Mouse (Mus musculus): ENCODE results near the gene Kcnj2. TPM values are rescaled to one million over a fixed set of nuclear protein-coding genes. Genes with fewer than 3 reads are reported as not detected.

Gene Kcnj2
- 10 to 100 TPM in 3 of 4 experiments, 1 to 10 TPM in 1; 6.3 to 39.4 (median 22.9) TPM for total RNA-seq (2022)

DNA sequence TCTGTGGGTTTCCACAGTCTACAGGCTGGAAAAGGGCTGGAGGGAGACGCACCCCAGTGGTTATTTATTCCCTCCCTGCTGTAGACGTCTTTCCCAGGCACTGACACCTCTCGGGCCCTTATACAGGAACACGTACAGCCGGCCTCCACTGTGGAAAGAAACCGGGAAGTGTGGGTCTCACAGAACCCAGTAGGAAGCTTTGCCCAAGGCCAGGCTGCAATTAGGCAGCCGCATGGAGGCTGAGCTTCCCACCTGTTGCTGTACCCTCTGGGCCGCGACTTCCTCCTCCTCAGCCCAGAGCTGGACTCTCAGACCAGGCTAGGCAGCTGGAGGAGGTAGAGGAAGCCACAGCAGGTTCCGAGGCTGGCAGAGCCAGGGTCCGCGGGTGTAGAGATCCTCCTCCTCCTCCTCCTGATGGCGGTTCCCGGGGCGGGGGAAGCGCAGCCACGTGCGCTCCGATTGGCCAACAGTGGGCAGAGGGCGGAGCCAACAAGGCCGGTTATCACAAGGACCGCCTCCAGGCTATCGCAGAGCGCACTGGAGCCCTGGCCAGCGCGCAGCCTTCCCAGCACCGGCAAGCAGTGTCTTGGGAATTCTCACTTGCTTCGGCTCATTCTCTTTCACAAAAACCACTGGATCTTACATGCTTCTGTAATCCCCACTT is at the start of gene Kcnj2:
Kcnj2 (plus strand) TSS at position 530 of the 664 bp plus-strand sequence.
- peak; percentile 94 for DNase-seq

- DNase-seq = no peak
Observed at GRCm38 (mm10) chr11:111016206-111016605, 49.8 kb upstream of the Kcnj2 start.

DNA sequence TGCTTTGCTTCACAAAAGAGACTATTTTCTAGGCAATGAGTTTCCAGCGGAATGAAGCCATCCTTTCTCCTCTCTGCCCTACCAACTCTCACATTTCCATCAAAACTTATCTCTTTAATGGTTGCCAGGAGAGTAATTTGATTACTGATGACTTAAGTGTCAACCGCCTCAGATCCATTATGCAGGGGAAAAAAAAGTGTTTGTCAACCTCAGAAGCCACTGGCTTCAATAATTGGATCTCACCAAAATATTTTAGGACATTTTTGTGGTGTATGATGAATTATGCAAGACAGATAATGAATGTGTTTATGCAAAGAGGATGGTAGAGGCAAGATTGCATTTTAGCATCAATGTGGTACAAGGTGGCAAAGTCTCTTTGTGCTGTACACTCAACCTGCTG is 45.8 kb upstream of the Kcnj2 start:
- DNase-seq = no peak

- DNase-seq = no peak
Observed at GRCm38 (mm10) chr11:111022681-111023281, 43.2 kb upstream of the Kcnj2 start.

GRCm38 (mm10) chr11:111042175-111042574 is 23.8 kb upstream of the Kcnj2 start:
- no peak for DNase-seq

DNA sequence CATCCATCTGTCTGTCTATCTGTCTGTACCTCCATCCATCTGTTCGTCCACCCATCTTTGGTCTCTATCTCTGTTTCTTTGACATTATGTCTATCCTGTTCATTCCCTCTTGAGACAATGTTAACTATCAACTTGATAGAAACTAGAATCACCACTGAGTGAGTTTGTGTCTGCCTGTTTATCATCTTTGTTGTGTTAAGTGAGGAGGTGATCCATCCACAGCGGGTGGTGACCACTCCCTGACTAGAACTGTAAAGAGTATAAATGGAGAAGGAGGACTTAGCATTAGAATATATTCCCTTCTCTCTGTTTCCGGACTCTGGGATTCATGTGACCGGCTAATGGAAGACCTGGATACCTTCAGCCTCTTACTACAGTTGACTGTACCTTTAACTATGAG is 22.7 kb upstream of the Kcnj2 start:
- no peak for DNase-seq

DNA sequence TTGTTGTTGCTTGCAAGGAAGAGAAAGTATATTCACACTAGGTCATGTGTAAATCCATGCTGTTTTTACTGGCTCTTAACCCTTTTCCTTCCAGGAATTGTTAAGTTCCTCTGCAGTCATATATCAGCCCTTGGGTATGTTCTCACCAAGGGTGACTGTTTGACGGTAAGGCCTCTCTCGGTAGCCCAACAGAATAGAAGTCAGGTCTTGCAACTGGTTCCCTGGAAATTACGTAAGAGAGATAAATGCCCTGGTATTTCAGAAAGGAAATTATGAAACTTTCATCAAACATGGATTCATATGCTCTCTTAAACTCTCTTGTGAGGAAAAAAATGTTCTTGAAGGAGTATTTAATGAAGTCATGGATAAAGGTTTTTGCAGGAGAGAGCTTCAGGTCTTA is 11.7 kb upstream of the Kcnj2 start:
- no peak for DNase-seq

- DNase-seq = no peak
Observed at GRCm38 (mm10) chr11:111054854-111055822, 10.8 kb upstream of the Kcnj2 start.

GRCm38 (mm10) chr11:111056030-111056429 is 9.9 kb upstream of the Kcnj2 start:
- no peak for DNase-seq

GRCm38 (mm10) chr11:111057435-111057834 is 8.5 kb upstream of the Kcnj2 start:
- DNase-seq = no peak

GRCm38 (mm10) chr11:111059440-111059839 is 6.5 kb upstream of the Kcnj2 start:
- DNase-seq = no peak

GRCm38 (mm10) chr11:111060216-111060615 is 5.7 kb upstream of the Kcnj2 start:
- DNase-seq = no peak

GRCm38 (mm10) chr11:111064751-111065527 is 1.0 kb upstream of the Kcnj2 start:
- DNase-seq = peak; percentile 31

DNA sequence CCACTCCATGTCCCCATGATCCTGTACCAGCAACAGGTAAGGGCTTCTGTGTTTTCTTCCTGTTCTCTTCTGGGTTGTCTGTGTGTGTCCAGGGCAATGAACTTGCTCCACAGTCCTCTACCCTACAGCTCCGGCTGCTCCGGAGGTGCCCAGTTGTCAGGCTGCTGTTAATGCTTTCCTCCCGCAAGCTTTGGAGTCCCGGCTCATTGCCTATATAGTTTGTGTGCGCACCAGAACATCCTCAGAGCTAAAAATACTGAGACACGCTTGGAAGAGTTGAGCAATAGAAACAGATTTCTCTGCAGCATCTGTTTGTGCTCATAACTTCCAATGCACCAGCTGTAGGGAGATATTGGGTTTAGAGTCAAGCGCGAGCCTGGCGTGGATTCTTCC is 331 bp downstream of the Kcnj2 start:
- no peak for DNase-seq

GRCm38 (mm10) chr11:111067787-111068186 is 1.8 kb downstream of the Kcnj2 start:
- DNase-seq = no peak

DNA sequence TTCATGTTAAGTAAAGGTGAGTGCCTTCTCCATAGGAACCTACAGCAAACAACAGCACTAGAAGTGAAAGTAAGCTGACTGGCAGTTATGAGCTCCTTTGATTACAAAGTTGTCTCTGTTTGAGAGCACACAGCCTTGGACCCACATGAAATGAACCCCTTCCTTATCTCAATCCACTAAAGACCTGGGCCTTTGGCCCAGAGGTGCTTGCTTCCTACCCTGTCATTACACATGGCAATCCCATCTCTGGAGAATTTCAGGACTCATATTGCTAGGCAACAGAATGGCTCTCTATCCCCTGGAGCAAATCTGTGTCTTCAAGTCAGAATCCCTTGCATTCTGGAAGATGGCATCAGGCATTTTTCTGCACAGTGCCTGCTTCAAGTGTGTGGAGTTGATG is 4.5 kb downstream of the Kcnj2 start:
- no peak for DNase-seq

DNA sequence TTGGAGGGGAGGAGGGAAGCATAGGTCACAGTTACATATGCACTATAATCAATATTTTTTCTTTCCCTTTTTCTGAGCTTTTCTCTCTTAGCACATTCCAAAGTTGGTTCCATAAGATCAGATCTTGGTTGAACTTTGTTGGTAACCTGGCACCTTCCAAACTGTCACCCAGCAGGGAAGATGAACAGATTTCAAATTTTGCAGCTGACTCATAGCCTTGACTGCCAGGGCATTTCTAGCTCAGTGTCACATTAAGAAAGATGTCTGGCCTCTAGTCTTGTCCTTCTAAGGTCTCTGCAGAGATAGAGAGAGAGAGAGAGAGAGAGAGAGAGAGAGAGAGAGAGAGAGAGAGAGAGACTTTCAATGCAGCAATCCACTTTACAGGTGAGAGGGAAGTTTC is 8.2 kb downstream of the Kcnj2 start:
- no peak for DNase-seq

DNA sequence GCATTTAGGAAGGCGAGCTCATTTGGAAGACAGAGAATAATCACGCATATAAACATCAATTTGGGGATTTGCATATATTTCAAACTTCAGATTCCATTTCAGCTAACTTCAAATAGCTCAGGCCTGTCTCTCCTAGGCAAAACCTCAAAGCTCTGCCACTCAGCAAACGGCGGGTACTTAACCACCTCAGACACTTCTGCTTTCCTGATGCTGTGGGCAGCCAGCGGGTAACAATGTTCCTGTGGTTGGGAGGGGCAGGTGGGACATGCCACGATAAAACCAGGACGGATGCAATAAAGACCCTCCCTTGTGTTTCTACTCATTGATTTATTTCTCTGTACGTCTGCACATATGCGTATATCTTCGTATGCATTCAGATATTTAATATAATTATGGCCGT is 12.1 kb downstream of the Kcnj2 start:
- DNase-seq = no peak

DNA sequence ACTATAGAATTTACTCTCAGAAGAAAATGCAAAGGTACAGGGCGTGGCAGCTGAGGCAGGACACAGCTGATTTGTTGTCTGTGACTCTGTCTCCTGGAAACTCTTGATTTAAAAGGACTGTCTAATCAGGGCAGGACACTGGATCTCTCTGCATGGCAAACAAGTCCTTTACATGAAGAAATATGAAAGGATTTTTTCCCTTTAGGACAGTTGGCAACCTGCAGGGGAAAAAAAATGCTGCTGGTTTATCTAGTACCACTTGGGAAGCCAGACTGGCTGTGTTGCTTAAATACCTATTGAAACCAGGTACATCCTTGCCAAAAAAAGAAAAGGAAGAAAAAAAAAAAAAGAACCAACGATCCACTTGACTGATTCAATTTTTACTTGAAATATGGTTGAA is 17.0 kb downstream of the Kcnj2 start:
- no peak for DNase-seq

DNA sequence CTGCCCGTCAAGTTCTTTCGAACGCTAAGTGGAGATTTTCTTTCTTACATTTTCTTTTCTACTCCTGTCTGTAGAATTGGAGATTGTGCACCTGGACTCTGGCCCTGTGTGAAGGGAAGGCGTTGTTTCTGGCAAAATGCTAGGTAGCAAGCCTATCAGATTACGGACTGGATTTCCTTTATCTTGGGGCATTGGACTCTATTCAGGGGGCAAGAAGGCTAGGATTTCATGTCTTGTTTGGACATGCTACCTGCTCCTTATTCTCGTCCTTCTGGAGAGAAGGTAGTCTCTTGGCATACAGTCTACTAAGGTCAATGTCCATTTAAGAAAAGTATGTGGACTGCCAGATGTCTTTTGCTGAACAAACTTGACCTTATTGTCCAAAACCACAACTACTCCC is 21.0 kb downstream of the Kcnj2 start:
- DNase-seq = no peak

GRCm38 (mm10) chr11:111088226-111088625 is 22.3 kb downstream of the Kcnj2 start:
- DNase-seq = no peak

- DNase-seq = no peak
Observed at GRCm38 (mm10) chr11:111088812-111089211, 22.8 kb downstream of the Kcnj2 start.

DNA sequence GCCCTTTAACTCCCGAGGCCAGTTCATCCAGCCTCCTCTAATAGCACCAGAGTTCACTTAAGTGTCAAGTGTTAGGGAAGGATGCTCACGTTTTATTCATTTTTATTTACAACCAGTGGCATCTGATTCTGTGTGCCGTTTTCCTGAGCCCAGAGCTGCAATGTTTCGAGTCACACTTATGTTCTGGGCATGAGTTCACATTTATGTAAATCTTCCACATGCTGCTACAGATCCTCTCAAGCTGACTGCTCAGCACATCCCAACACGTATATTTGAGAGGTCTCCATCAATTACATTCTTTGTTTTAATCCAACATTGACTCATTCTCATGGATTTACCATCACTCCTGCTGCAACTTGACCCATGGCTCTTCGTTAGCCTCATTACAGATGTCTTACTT is 25.2 kb downstream of the Kcnj2 start:
- no peak for DNase-seq
